Mouse (Mus musculus): ENCODE results near the gene Rfpl4. TPM values are rescaled to one million over a fixed set of nuclear protein-coding genes. Genes with fewer than 3 reads are reported as not detected.
"Not testable (repeated sequence)": the region's sequence is repeated elsewhere in the genome, so short reads cannot be mapped to it uniquely, and the experiment has no call there.

The Rfpl4 gene
- polyA plus RNA-seq, 1 experiment: not detected

GRCm38 (mm10) chr7:5083325-5084105 is 33.2 kb downstream of the Rfpl4 start:
- Histone ChIP-seq H3K36me3 (ENCODE audit: control insufficient read depth, insufficient read depth, low read length, poor library complexity, severe bottlenecking) (peaks cover 25% of the 10 kb centered on the region), H3K27me3 (ENCODE audit: control insufficient read depth, insufficient read depth, low read length, poor library complexity, severe bottlenecking) (no peaks in the 10 kb centered on the region), H3K9me3 (replicated peaks; ENCODE audit: control insufficient read depth, insufficient read depth, low read length, poor library complexity, severe bottlenecking) (no peaks in the 10 kb centered on the region), H3K9ac (ENCODE audit: low read depth, poor library complexity, severe bottlenecking) (no peak overlapping the region), H3K4me3 (ENCODE audit: low read depth, low read length) (no peak overlapping the region), H3K4me1 (ENCODE audit: control insufficient read depth, insufficient read depth, low read length) (peaks cover 1% of the 10 kb centered on the region), H3K27ac (ENCODE audit: insufficient read depth, low read length) (no peak overlapping the region)
- TF ChIP-seq EP300 (IDR thresholded peaks at IDR 0.05; ENCODE audit: insufficient read depth, low read depth, low read length): no peak
- TF ChIP-seq POLR2A (IDR thresholded peaks at IDR 0.05; ENCODE audit: insufficient read depth, low read length): no peak
- no peak for TF ChIP-seq CTCF (IDR thresholded peaks at IDR 0.05; ENCODE audit: low read depth, low read length)

- no peaks in the 10 kb centered on the region for H3K27me3 ChIP-seq (ENCODE audit: control insufficient read depth, insufficient read depth, low read length, poor library complexity, severe bottlenecking)
- TF ChIP-seq EP300 (IDR thresholded peaks at IDR 0.05; ENCODE audit: insufficient read depth, low read depth, low read length) (no peak), CTCF (IDR thresholded peaks at IDR 0.05; ENCODE audit: low read depth, low read length) (no peak), POLR2A (IDR thresholded peaks at IDR 0.05; ENCODE audit: insufficient read depth, low read length) (no peak)
- no peak overlapping the region for H3K27ac ChIP-seq (ENCODE audit: insufficient read depth, low read length)
- H3K9me3 ChIP-seq (replicated peaks; ENCODE audit: control insufficient read depth, insufficient read depth, low read length, poor library complexity, severe bottlenecking): no peaks in the 10 kb centered on the region
- no peak overlapping the region for H3K4me3 ChIP-seq (ENCODE audit: low read depth, low read length)
- peaks cover 40% of the 10 kb centered on the region for H3K36me3 ChIP-seq (ENCODE audit: control insufficient read depth, insufficient read depth, low read length, poor library complexity, severe bottlenecking)
- H3K9ac ChIP-seq (ENCODE audit: low read depth, poor library complexity, severe bottlenecking): no peak overlapping the region
- H3K4me1 ChIP-seq (ENCODE audit: control insufficient read depth, insufficient read depth, low read length): peaks cover 1% of the 10 kb centered on the region
Observed at GRCm38 (mm10) chr7:5081939-5082338, 34.8 kb downstream of the Rfpl4 start.

- Histone ChIP-seq H3K27me3 (ENCODE audit: control insufficient read depth, insufficient read depth, low read length, poor library complexity, severe bottlenecking) (no peaks in the 10 kb centered on the region), H3K27ac (ENCODE audit: insufficient read depth, low read length) (no peak overlapping the region), H3K36me3 (ENCODE audit: control insufficient read depth, insufficient read depth, low read length, poor library complexity, severe bottlenecking) (peaks cover 43% of the 10 kb centered on the region), H3K9ac (ENCODE audit: low read depth, poor library complexity, severe bottlenecking) (peak overlapping the region; percentile 75), H3K4me3 (ENCODE audit: low read depth, low read length) (no peak overlapping the region), H3K4me1 (ENCODE audit: control insufficient read depth, insufficient read depth, low read length) (peaks cover 1% of the 10 kb centered on the region), H3K9me3 (replicated peaks; ENCODE audit: control insufficient read depth, insufficient read depth, low read length, poor library complexity, severe bottlenecking) (no peaks in the 10 kb centered on the region)
- TF ChIP-seq EP300 (IDR thresholded peaks at IDR 0.05; ENCODE audit: insufficient read depth, low read depth, low read length) (no peak), CTCF (IDR thresholded peaks at IDR 0.05; ENCODE audit: low read depth, low read length) (no peak), POLR2A (IDR thresholded peaks at IDR 0.05; ENCODE audit: insufficient read depth, low read length) (no peak)
Observed at GRCm38 (mm10) chr7:5081241-5081640, 35.5 kb downstream of the Rfpl4 start.

- Histone ChIP-seq H3K9me3 (replicated peaks; ENCODE audit: control insufficient read depth, insufficient read depth, low read length, poor library complexity, severe bottlenecking) (no peaks in the 10 kb centered on the region), H3K9ac (ENCODE audit: low read depth, poor library complexity, severe bottlenecking) (peak overlapping the region; percentile 75), H3K27me3 (ENCODE audit: control insufficient read depth, insufficient read depth, low read length, poor library complexity, severe bottlenecking) (no peaks in the 10 kb centered on the region), H3K27ac (ENCODE audit: insufficient read depth, low read length) (no peak overlapping the region), H3K36me3 (ENCODE audit: control insufficient read depth, insufficient read depth, low read length, poor library complexity, severe bottlenecking) (peaks cover 44% of the 10 kb centered on the region), H3K4me3 (ENCODE audit: low read depth, low read length) (peak overlapping the region; percentile 93), H3K4me1 (ENCODE audit: control insufficient read depth, insufficient read depth, low read length) (peaks cover 1% of the 10 kb centered on the region)
- no peak for TF ChIP-seq EP300 (IDR thresholded peaks at IDR 0.05; ENCODE audit: insufficient read depth, low read depth, low read length)
- TF ChIP-seq CTCF (IDR thresholded peaks at IDR 0.05; ENCODE audit: low read depth, low read length): no peak
- no peak for TF ChIP-seq POLR2A (IDR thresholded peaks at IDR 0.05; ENCODE audit: insufficient read depth, low read length)
Observed at GRCm38 (mm10) chr7:5080815-5081214, 35.9 kb downstream of the Rfpl4 start.

GRCm38 (mm10) chr7:5080010-5080751 is 36.6 kb downstream of the Rfpl4 start, which contains the start of gene Epn1:
Gene Epn1 (plus strand): TSS chr7:5080235.
- H3K27me3 ChIP-seq (ENCODE audit: control insufficient read depth, insufficient read depth, low read length, poor library complexity, severe bottlenecking): no peaks in the 10 kb centered on the region
- no peaks in the 10 kb centered on the region for H3K9me3 ChIP-seq (replicated peaks; ENCODE audit: control insufficient read depth, insufficient read depth, low read length, poor library complexity, severe bottlenecking)
- H3K36me3 ChIP-seq (ENCODE audit: control insufficient read depth, insufficient read depth, low read length, poor library complexity, severe bottlenecking): peaks cover 42% of the 10 kb centered on the region
- peaks cover 1% of the 10 kb centered on the region for H3K4me1 ChIP-seq (ENCODE audit: control insufficient read depth, insufficient read depth, low read length)
- H3K9ac ChIP-seq (ENCODE audit: low read depth, poor library complexity, severe bottlenecking): peak within 1 kb of the TSS; percentile 75
- H3K4me3 ChIP-seq (ENCODE audit: low read depth, low read length): peak within 1 kb of the TSS; percentile 93
- H3K27ac ChIP-seq (ENCODE audit: insufficient read depth, low read length): no peak within 1 kb of the TSS
- no peak for TF ChIP-seq POLR2A (IDR thresholded peaks at IDR 0.05; ENCODE audit: insufficient read depth, low read length)
- TF ChIP-seq CTCF (IDR thresholded peaks at IDR 0.05; ENCODE audit: low read depth, low read length): no peak
- TF ChIP-seq EP300 (IDR thresholded peaks at IDR 0.05; ENCODE audit: insufficient read depth, low read depth, low read length): no peak

- not testable (repeated sequence) for H3K27me3 ChIP-seq (ENCODE audit: control insufficient read depth, insufficient read depth, low read length, poor library complexity, severe bottlenecking); H3K9me3 ChIP-seq (replicated peaks; ENCODE audit: control insufficient read depth, insufficient read depth, low read length, poor library complexity, severe bottlenecking); H3K27ac ChIP-seq (ENCODE audit: insufficient read depth, low read length); H3K4me1 ChIP-seq (ENCODE audit: control insufficient read depth, insufficient read depth, low read length)
- Histone ChIP-seq H3K9ac (ENCODE audit: low read depth, poor library complexity, severe bottlenecking) (0 out of 2 replicates have a peak overlapping the region, but pooled peaks have one; percentile 35), H3K36me3 (ENCODE audit: control insufficient read depth, insufficient read depth, low read length, poor library complexity, severe bottlenecking) (peaks cover 44% of the 10 kb centered on the region), H3K4me3 (ENCODE audit: low read depth, low read length) (peak overlapping the region; percentile 63)
Observed at GRCm38 (mm10) chr7:5079365-5080009, 37.3 kb downstream of the Rfpl4 start.

Measured in ES-Bruce4 (cell line).